Mouse (Mus musculus) brain, adult 2 months (tissue): Measurements from ENCODE around the gene Wbp1l.

ENCODE experiments used
- DNase-seq: peaks from one replicate; pipeline ENCODE4 v3.0.0; 2011; ENCODE audit warnings: low read depth, low spot score

Wbp1l gene

DNA sequence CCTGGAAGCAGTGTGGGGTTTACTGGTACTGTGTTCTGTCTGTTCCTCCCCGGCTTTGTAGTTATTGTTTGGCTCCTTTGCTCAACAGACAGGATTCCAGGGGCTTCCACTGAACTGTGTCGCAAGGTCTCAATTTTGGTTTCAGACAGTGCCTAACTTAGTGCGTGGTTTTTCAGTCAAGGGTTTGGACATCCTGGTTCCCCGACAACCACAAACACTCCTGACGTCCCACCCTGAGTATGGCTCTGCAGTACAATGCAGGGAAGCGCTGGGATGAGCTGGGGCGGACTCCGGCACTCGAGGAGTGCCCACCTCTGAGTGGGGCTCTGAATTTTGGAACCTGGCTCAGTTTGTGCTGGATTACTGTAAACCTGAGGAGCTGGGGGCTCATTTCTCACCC lies 30.9 kb downstream of the Wbp1l start:
- DNase-seq: no peak

DNA sequence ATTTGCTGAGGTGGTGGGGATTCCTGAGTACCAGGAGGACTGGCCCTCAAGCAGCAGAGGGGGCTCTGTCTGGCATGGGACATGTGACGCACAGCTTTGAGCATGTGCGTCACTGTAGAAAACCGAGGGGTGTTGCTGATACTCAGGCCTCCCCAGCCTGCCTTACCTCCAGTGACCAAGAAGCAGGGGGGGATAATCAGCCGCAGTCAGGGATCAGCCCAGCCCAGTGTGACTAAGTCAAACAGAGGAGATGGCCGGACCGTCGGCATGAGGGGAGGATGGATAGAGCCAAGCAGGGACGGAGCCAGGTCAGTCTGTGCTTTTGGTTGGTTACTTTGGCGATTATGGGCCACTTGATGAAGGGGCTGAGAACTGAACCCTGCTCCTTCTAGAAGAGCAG lies 32.8 kb downstream of the Wbp1l start:
- DNase-seq: no peak

DNA sequence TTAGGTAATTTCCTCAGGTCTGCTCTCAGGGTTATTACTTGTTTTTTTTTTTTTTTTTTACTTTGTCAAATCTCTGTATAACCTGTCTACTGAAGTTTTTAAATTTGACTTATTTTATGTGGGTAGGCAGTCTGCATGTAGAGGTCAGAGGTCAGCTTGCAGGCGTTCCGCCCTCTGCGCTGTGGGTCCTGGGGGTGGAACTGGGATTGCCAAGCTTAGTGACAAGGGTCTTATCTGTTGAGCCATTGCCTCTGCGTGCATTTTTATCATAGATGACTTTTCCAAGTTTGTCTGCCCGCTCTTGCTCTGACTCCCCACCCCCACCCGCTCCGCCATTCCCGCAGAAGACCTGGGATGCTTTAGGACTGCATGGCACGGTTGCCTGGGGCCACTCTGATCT lies 36.9 kb downstream of the Wbp1l start:
- no peak for DNase-seq

DNA sequence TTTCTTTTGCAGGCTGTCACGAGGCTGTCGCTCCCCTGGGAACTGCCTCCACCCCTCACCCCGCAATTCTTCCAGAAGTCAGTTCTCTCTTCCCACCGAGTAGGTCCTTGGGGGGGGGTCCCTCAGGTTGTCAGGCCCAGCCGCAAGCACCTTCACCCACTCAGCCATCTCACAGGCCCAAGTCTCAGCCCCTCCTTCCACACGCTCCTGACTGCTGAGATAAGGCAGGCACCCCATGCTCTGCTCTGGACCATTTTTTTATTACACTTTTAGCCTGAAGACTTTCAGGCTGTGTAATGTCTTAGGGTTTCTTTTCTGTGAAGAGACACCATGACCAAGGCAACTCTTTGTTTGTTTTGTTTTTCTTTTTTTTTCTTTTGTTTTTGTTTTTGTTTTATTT lies 38.7 kb downstream of the Wbp1l start:
- no peak for DNase-seq

DNA sequence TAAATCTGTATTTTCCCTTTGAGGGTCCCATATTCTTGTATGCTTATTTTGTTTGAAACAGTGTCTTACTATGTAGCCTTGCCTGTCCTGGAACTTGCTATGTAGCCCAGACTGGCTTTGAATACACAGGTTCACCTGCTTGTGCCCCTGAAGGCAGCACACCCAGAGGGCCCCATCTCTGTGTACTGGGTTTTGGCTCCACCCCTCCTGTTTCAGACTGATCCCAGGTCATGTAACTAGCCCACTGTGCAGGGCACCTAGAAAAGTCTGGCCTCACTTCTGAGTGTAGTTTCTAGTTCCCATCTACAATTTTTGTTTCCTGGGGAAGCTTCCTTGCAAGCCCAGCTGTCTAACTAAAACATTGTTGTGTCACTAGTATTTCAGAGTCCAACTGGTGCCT lies 40.2 kb downstream of the Wbp1l start:
- DNase-seq: no peak

DNA sequence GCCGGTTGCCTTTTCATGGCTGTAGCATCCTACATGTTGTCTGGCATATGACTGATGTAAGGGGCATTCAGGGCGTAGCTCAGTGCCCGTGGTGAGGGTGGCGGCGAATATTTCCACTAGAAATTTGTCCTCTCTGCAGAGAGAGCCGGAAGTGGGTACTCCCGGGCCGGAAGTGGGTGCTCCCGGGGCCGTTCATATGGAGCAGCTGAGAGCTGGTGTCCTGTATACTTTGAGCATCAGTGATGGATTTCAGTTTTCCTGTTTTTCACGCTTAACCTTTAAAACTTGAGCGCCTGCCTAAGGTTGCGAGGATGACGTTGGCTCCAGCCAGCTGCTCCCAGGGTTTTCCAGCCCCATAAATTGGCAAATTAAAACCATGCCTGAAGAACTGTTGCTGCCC lies 40.6 kb downstream of the Wbp1l start:
- no peak for DNase-seq

DNA sequence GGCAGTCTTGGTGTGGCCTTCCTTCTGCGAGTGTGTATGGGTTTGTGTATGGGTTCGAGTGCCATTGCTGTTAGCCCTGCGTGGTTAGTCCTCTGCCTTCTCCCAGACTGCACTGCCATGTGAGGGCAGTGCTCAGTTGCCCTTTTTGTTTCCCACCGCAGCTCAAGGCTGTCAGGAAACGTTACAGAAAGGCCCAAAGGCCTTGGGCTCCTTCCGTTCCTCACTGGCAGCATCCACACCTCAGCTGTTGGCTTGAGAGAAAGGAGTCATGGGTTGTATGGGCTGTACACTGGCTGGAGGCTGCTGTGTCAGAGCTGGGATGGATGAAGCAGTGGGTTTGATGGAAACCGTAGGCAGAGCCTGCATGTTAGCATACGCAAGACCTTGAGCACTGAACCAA lies 41.9 kb downstream of the Wbp1l start:
- DNase-seq: no peak

DNA sequence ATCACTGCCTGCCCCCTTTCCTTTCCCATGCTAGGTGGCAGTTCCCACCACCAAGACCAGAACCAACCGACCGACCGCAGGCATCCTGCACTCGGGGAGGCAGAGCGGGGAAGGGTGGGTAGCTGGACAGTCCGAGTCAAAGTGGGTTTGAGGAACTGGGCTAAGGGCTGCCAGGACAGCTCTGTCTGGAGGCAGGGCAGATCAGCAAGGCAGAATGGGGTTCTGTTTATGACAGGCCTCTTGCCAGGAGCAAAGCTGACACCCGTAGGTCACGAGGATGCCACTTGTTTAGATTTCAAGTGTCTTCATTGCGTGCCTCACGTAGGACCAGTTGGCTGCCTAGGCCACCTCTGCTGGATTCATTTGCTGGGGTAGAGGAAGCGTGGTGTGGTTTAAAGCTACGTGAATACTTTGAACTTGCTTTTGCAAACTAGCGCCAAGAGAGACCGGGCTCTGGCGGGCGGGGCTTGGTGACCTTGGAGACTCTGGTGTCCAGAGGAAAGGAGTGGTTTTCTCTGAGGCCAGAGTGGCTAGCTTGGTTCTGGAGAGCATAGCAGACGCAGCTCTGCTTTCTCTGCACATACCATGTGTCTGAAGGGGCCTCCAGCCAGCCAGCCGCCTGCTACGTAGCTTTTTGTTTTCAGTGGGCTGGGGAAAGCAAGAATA lies 42.7 kb downstream of the Wbp1l start:
- peak; percentile 78 for DNase-seq

DNA sequence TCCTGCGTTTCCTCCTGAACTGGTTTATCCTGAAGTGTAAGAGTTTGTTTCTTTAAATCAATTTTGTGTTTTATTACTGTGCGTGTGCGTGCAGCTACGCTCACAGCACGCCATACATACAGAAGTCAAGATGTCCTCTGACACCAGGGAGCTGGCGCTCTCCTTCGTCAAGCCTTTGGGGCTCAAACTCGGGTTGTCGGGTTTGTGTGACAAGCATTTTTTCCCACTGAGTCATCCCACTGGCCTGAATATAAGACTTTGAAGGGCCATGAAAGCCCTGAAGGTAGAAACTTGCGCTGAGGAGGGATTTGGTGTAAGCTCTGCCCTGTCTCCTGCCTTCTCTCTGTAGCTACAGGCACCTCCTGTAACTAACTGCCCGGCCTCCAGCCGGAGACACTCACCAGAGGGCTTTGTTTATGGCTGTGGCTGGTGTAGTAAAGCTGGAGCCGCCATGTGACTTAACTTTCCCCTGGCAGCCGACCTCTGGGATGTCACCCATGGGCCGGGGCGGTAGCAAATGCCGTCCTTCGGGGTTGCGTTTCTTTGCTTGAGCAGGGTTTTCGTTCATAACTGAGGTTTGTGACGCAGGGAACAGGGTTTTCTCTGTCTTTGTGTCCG lies 43.4 kb downstream of the Wbp1l start:
- peak; percentile 24 for DNase-seq

DNA sequence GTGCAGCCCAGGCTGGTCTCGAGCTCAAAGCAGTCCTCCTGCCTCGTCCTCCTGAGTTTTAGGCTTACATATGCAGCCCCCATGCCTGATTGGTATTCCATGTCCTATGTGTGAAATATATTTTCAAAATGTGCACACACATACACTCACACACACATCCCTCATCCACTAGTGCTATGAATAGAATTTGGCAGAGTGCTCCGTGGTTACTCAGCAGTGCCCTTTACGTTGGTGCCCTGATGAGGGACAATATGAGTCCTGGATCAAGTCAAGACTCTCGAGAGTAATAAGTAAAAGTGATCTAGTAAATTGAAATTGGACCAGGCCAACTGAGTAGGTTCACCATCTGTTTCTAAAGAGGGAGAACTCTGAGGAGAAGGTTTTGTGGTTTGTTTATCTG lies 44.4 kb downstream of the Wbp1l start:
- peak; percentile 66 for DNase-seq

DNA sequence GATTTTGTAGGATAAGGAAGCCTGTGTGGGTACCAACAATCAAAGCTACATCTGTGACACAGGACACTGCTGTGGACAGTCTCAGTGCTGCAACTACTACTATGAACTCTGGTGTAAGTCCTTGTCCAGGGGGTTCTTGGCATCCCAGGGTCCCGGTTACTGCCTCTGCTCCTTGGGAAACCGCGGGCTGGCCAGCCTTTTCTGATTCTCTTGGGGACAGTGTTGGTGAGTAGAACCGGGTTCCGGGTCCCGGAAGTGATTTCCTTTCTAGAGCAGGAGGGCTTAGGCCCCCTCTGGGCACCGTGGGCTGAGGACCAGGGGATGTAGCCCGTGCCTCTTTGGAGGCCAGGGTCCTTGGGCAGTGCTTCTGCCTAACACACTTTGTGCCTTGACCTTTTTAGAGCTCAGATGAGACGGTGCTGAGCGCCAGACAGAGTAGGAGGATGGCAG lies 45.5 kb downstream of the Wbp1l start:
- DNase-seq: no peak

DNA sequence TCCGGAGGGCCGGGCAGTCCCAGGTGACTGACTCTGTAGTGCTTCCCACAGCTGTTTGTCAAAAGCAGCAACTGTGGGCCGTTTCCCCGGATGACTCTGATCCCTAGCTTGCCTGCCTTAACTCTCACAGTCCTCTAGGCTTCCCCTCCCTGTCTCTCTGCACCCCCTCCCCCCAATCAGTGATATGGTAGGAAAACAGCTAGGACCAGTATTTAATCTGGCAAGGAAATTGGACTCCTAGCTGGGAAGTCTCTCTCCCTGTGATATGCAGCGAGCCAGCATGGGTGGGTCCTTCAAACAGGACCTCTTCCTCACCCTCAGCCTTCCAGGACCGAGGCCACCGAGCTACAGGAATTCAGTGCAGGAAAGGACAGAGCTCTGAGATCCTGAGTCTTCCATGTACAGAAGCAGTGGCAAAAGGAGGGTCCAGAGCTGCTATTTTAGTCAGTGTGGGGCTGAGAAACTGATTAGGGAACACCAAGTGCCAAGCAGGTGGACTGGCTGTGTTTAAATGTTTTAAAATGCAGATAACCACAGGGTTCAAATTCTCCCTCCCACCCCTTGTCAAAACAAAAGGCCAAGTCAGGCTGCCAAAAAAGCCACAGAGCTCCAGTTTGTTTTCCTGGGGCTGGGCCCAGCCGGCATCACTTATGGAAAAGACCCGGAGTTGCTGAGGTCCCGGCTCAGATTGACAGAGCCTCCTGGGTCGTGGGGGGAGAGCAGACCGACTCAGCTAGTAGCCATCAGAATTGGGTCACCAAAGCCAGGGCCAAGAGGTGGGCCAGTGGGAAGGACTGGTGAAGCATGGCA lies 46.1 kb downstream of the Wbp1l start:
- peak; percentile 71 for DNase-seq

DNA sequence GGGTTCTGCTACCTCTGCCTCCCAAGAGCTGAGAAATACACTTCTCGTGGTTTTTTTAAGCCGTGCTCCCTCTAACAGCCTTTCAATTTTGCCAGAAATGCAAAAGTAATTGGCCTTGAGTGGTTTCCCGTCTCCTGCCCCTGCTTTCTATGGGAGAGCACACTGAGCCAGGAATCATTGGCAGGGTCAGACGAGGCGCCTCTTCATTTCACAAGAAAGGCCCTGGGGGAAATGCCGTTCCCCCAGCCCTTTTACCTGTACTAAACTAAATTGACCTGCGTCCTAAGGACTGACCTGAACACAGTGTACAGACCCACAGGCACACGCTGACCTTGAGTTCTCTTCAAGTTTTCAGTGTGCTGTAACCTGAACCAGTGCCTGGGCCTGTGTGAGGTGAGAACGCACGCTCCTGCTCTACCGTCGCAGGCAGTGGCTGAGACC lies 47.2 kb downstream of the Wbp1l start:
- DNase-seq: peak; percentile 23

DNA sequence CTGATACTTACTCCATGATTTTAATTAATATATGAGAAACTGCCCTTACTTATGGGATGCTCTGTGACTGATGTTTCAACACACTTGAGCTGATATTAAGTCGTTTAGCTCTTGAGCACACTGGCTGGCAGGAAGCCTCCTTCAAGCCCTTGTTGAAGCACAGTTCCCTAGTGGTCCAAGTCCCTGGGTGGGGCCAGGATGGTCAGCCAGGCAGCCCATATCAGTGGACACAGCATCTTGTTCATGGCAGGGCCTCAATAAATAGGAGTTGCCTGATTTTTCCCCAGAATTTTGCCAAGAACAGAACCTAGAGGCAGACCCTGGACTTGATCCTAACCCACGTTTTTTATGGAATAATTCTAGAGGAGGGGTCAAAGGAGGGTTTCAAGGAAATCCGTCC lies 48.4 kb downstream of the Wbp1l start:
- DNase-seq: no peak

DNA sequence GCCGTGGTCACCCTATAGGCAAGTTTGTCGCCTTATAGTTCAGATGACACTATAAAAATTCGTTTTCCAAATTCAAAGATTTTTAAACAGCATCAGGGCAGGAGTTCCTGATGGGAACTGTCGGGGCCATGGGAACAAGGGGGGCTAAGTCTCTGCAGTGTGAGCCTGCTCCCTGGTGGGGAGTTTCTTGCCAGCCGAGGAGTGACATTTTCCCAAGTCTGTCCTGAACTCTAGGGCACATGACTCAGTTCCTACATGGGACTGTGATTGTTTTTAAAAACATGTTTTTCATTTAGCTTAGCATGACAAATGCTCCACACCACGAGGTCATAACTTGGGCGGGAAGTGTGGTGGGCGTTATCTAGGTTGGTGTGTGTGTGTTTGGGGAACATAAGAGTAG lies 49.0 kb downstream of the Wbp1l start:
- DNase-seq: no peak

DNA sequence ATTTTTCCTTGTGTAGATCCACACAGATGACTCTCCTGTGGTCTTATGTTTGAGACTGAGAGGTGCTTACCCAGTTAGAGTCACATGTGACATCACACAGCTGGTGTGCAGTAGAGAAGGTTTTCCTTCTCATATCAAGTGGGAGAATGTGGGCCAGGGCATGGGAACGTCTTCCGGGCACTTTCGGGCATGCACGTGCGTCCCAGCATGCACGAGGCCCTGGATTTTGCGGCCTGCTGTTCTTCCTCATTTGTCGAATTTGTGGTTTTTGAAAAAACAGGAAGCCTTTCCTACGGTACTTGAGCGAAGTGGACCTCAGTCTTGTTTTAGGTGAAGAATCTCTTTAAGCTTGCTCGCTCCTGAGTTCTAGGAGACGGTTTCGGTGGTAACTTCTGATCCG lies 49.7 kb downstream of the Wbp1l start:
- no peak for DNase-seq

DNA sequence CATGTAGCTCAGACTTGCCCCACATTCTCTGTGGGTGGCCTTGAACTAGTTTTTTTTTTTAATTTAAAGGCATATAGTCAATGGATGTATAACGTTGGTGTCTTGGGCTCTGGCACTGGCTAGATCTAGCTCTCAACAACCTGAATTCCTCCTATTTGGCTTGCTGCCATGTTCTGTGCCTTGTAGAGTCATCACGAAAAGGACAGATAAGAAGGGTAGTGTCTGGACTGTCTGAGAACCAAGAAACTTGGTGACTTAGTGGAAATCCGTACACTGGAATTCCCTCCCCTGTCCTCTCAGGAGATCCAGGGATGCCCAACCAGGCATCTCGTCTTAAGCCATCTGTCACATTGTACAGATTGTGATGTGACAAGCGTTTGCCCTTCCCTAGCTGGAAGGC lies 54.3 kb downstream of the Wbp1l start:
- no peak for DNase-seq

DNA sequence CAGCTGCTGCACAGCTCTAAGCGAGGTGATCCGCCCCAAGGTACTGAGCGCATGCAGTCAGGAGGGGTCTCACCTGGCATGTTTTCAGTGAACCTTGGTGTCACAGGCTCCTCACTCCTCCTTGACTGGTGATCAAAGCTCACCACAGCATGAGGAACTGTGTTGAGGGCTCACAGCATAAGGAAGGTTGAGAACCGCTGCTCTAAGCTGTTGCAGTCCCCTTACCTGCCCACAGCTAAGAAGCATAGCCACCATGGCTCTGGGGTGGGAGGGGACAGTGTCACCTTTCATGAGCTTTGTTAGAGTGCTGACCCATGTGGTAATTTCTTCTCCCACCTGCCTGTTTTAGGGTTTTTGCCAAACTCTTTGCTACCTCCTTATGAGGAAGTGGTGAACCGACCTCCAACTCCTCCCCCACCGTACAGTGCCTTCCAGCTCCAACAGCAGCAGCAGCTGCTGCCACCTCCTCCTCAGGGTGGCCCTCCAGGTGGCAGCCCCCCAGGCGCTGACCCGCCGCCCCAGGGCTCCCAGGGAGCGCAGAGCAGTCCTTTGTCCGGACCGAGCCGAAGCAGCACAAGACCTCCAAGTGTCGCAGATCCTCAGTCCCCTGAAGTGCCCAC lies 54.8 kb downstream of the Wbp1l start:
- DNase-seq: no peak

DNA sequence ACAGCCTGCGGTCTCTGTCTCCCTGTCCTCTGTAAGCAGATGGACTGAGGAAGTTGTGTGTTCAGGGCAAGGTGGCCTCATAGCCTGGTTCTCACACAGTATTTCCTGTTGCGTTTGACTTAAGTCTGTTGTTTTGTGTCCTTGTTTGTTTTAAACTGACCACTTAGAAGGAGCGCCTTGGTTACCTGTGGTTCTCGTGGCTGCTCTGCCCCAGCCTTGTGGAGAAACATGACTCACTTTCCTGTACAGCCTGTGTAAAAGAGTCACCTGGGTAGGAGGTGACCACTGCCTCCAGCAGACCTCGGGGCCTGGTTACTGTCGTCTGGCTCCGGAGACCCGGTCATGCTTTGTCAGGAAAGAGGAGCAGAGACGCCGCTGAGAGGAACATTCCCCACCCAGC lies 56.7 kb downstream of the Wbp1l start:
- no peak for DNase-seq

DNA sequence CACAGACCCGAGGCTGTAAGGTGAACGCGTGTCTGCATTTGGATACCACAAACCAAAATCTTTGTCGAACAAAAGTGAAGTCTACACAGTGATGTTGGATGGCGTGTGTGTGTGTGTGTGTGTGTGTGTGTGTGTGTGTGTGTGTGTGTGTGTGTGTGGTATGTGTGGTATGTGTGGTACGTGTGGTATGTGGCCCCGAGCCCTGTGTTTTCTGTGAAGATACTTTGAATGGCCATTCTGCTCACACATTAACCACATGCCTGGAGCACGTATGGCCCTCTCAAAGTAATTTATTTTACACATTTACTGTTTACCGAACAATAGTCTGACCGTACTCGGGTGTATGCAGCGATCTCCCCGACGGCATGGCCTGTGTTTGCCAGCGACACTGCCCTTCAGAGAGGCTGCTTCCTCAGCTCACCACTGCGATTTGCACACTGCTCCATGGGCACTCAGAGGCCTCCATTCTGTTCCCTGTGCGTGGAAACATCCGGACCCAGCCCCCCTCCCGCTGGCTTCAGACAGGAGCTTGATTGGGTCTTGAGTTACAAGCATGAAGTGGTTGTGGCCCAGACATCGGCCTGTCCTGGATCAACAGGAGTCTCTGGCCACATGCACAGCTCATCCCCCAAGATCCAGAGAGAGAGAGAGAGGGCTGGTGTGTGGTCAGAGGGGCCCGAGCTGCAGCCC lies 57.4 kb downstream of the Wbp1l start:
- no peak for DNase-seq

DNA sequence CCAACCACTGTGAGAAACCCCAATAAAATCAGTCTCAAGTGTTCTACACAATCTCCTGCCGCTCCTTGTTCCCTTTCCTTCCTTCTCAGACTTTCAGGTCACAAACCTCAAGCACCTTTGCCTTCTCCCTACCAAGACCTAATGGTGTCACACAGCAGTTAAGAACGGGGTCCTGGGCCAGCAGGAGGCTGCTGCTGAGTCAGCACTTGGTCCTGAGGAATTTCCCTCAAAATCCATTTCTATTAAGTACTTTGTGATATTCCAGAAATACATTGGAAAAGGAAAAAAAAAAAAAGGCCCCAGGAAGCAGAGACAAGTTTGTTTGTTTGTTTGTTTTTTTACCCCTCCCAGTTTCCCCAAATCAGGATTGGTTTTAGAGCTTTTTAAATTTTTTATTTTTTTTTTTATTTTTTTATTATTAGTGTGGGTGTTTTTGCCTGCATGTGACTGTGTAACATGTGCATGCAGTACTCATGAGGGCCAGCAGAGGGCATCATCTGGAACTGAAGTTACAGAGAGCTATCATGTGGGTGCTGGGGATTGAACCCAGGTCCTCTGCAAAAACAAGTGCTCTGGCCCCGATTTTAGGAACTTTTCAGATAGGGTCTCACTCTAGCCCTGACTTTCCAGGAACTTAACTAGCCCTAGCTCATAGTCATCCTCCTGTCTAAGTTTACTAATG lies 58.6 kb downstream of the Wbp1l start:
- DNase-seq: no peak
